Comparison of ENCODE assay signal across 34 mouse cellular contexts in the genomic region with DNA sequence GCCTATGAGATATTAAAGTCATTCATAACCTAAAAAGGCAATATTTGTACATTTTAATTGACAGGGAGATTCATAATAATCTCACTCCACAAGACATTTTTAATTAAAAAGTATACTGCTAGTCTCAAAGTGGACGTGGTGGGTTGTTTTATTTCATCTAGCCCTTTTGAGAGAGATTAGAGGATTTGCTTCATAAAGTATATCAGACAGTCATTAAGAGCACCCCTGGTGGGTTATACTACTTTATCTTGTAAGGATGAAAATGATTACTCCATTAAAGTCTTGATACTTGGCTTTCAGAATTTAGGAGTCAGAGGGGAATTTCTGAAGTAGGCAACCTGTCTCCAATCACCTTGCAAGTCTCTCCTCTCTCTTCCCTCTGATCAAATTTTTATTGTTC.
"Had no signal": no experiment of that assay in that cellular context is flagged by ENCODE, and none has a peak within 500 bp of the region (broad histone marks: within the 10 kb centered on the region; RNA-seq: fewer than 3 reads in every experiment).

No protein-coding gene starts in this region.

- H3K9me3 ChIP-seq: heart, embryonic 10.5 days; heart, embryonic 12.5 days; heart, embryonic 13.5 days; heart, embryonic 15.5 days; hindbrain, embryonic 12.5 days; hindbrain, embryonic 13.5 days; hindbrain, embryonic 15.5 days; intestine, embryonic 15.5 days; kidney, embryonic 15.5 days had no signal

- H3K4me2 ChIP-seq: heart, embryonic 11.5 days; heart, embryonic 12.5 days; heart, embryonic 13.5 days; heart, embryonic 15.5 days; hindbrain, embryonic 12.5 days; hindbrain, embryonic 13.5 days; hindbrain, embryonic 14.5 days; hindbrain, embryonic 15.5 days; intestine, embryonic 15.5 days; kidney, embryonic 15.5 days had no signal

- DNase-seq: heart, adult 2 months; heart, postnatal 10 days; heart, postnatal 14 days; heart, postnatal 36 days; heart, postnatal 4 days; kidney, adult 11 months; kidney, adult 18-20 months; kidney, adult 2 months; kidney, adult 8-10 months; kidney, adult 9 months; kidney, postnatal 10 days; kidney, postnatal 14 days; kidney, postnatal 25 days; kidney, postnatal 36 days; layer of hippocampus, adult 9-11 months; layer of hippocampus, postnatal 36 days had no signal

- H3K9ac ChIP-seq: heart, embryonic 12.5 days; heart, embryonic 13.5 days; heart, embryonic 15.5 days; hindbrain, embryonic 12.5 days; hindbrain, embryonic 13.5 days; hindbrain, embryonic 14.5 days; hindbrain, embryonic 15.5 days; intestine, embryonic 15.5 days; kidney, embryonic 15.5 days had no signal

- H3K4me1 ChIP-seq: heart, embryonic 10.5 days; heart, embryonic 12.5 days; heart, embryonic 13.5 days; heart, embryonic 15.5 days; hindbrain, embryonic 12.5 days; hindbrain, embryonic 13.5 days; hindbrain, embryonic 15.5 days; intestine, embryonic 15.5 days; kidney, embryonic 15.5 days had no signal

- H3K36me3 ChIP-seq: heart, embryonic 10.5 days; heart, embryonic 12.5 days; heart, embryonic 13.5 days; heart, embryonic 15.5 days; hindbrain, embryonic 12.5 days; hindbrain, embryonic 13.5 days; hindbrain, embryonic 15.5 days; intestine, embryonic 15.5 days; kidney, embryonic 15.5 days had no signal

- ATAC-seq: hindbrain, embryonic 16.5 days; hindbrain, postnatal 0 days; inflammation-experienced regulatory T-cells, adult 6 months; intestine, embryonic 15.5 days; intestine, embryonic 16.5 days; intestine, postnatal 0 days had no signal

- H3K27ac ChIP-seq: heart, adult 2 months; heart, embryonic 10.5 days; heart, embryonic 13.5 days; heart, embryonic 15.5 days; hindbrain, embryonic 12.5 days; hindbrain, embryonic 13.5 days; hindbrain, embryonic 14.5 days; hindbrain, embryonic 15.5 days; hindbrain, postnatal 0 days; intestine, embryonic 15.5 days; kidney, embryonic 15.5 days; kidney, postnatal 0 days; layer of hippocampus, adult 2 months had no signal

- H3K27me3 ChIP-seq: heart, embryonic 12.5 days; heart, embryonic 13.5 days; heart, embryonic 15.5 days; hindbrain, embryonic 12.5 days; hindbrain, embryonic 13.5 days; hindbrain, embryonic 15.5 days; intestine, embryonic 15.5 days; kidney, embryonic 15.5 days had no signal

- H3K4me3 ChIP-seq: heart, adult 2 months; heart, embryonic 10.5 days; heart, embryonic 12.5 days; heart, embryonic 13.5 days; heart, embryonic 15.5 days; hindbrain, embryonic 12.5 days; hindbrain, embryonic 13.5 days; hindbrain, embryonic 15.5 days; intestine, embryonic 15.5 days; kidney, embryonic 15.5 days; layer of hippocampus, adult 2 months had no signal
